Mouse (Mus musculus) Patski (cell line): ENCODE data around the gene Zfp366. TPM values are rescaled to one million over a fixed set of nuclear protein-coding genes. Genes with fewer than 3 reads are reported as not detected.

Source experiments
- ATAC-seq: fragments of 100-300 bp; one replicate; pipeline ENCODE4 v1.8.0; 2021
- CTCF ChIA-PET: fragments of 350-600 bp; sonication (Branson Sonifier 250); formaldehyde crosslinking; loops from one replicate; lab custom pipeline; 2022; ENCODE audit warnings: inconsistent platforms; lab: Charles Lee
- POLR2A ChIA-PET: fragments of 350-600 bp; sonication (Branson Sonifier 250); formaldehyde crosslinking; loops from one replicate; lab custom pipeline; 2022; ENCODE audit warnings: antibody characterized with exemption, inconsistent platforms; lab: Charles Lee
- DNase-seq: peaks from one replicate; pipeline ENCODE4 v3.0.0-alpha.2; 2011; ENCODE audit warnings: low read depth, low spot score
- H3K27me3 ChIP-seq: fragments of 371-371 bp; one replicate; pipeline ENCODE4 v1.5.1; 2021
- CTCF ChIP-seq: fragments of 100-300 bp; IDR thresholded peaks from one replicate; pipeline ENCODE4 v1.5.1; 2021
- in situ Hi-C: fragments of 300-500 bp; cut with MboI; formaldehyde crosslinking; loops from 3 replicates; pipeline ENCODE4 v1.11.1; 2018; ENCODE audit warnings: low pct_unique_long_range_greater_than_20kb, mixed read lengths
- polyA plus RNA-seq: library from polyadenylated mRNA; unstranded; gene quantifications from one replicate; pipeline ENCODE4 v1.2.3, GENCODE M21; 2021

Zfp366 gene
- polyA plus RNA-seq, 1 experiment from 2014 or later, result 0.01 TPM

- H3K27me3 ChIP-seq, result no peaks in the 10 kb centered on the region
- POLR2A ChIA-PET, result no interaction called here
- ATAC-seq (no peak), DNase-seq (no peak)
- CTCF ChIA-PET, result interaction anchor here (0.7 kb wide), 1 partner anchor 27 kb away, joined by 3 read pairs; no protein-coding TSS in a partner anchor
- no peak for TF ChIP-seq CTCF
- in situ Hi-C loops, result no loop called here
These were observed 92.9 kb downstream of the Zfp366 start for GRCm38 (mm10) chr13:99277521-99277920.

GRCm38 (mm10) chr13:99278511-99278910 is 93.9 kb downstream of the Zfp366 start:
- no peak for ATAC-seq
- in situ Hi-C loops, result no loop called here
- ChIA-PET POLR2A (interaction anchor here (0.7 kb wide), 1 partner anchor 100 kb away, joined by 3 read pairs; no protein-coding TSS in a partner anchor), CTCF (no interaction called here)
- no peaks in the 10 kb centered on the region for H3K27me3 ChIP-seq
- no peak for TF ChIP-seq CTCF
- DNase-seq, result no peak

- DNase-seq, result no peak
- H3K27me3 ChIP-seq, result no peaks in the 10 kb centered on the region
- ChIA-PET CTCF (interaction anchor here (1.3 kb wide), 1 partner anchor 17 kb away, joined by 3 read pairs; no protein-coding TSS in a partner anchor), POLR2A (no interaction called here)
- no peak for ATAC-seq
- in situ Hi-C loops, result no loop called here
- no peak for TF ChIP-seq CTCF
These were observed 94.7 kb downstream of the Zfp366 start for GRCm38 (mm10) chr13:99279351-99279750.

GRCm38 (mm10) chr13:99282961-99283360 is 98.3 kb downstream of the Zfp366 start:
- H3K27me3 ChIP-seq, result no peaks in the 10 kb centered on the region
- DNase-seq (no peak), ATAC-seq (no peak)
- ChIA-PET CTCF (interaction anchor here (1.0 kb wide), 2 partner anchors 20 to 65 kb away, joined by 3 read pairs; no protein-coding TSS in a partner anchor), POLR2A (interaction anchor here (1.0 kb wide), 1 partner anchor 8 kb away, joined by 3 read pairs; no protein-coding TSS in a partner anchor)
- in situ Hi-C loops, result no loop called here
- no peak for TF ChIP-seq CTCF

- in situ Hi-C loops, result no loop called here
- CTCF ChIA-PET, result no interaction called here
- POLR2A ChIA-PET, result no interaction called here
- DNase-seq, result no peak
- TF ChIP-seq CTCF, result no peak
- H3K27me3 ChIP-seq, result no peaks in the 10 kb centered on the region
- no peak for ATAC-seq
These were observed 99.3 kb downstream of the Zfp366 start for GRCm38 (mm10) chr13:99283916-99284315.

- in situ Hi-C loops, result no loop called here
- ATAC-seq (no peak), DNase-seq (no peak)
- no peak for TF ChIP-seq CTCF
- POLR2A ChIA-PET, result no interaction called here
- no peaks in the 10 kb centered on the region for H3K27me3 ChIP-seq
- CTCF ChIA-PET, result no interaction called here
These were observed 100.0 kb downstream of the Zfp366 start for GRCm38 (mm10) chr13:99284400-99285160.

GRCm38 (mm10) chr13:99285241-99285640 is 100.6 kb downstream of the Zfp366 start:
- H3K27me3 ChIP-seq, result no peaks in the 10 kb centered on the region
- DNase-seq (no peak), ATAC-seq (no peak)
- in situ Hi-C loops, result no loop called here
- no peak for TF ChIP-seq CTCF
- ChIA-PET POLR2A (no interaction called here), CTCF (no interaction called here)

GRCm38 (mm10) chr13:99287207-99287606 is 102.6 kb downstream of the Zfp366 start:
- no peak for DNase-seq
- in situ Hi-C loops, result no loop called here
- no peak for TF ChIP-seq CTCF
- ATAC-seq, result no peak
- H3K27me3 ChIP-seq, result no peaks in the 10 kb centered on the region
- ChIA-PET POLR2A (no interaction called here), CTCF (no interaction called here)

GRCm38 (mm10) chr13:99287786-99288185 is 103.2 kb downstream of the Zfp366 start:
- CTCF ChIA-PET, result no interaction called here
- H3K27me3 ChIP-seq, result no peaks in the 10 kb centered on the region
- in situ Hi-C loops, result no loop called here
- ATAC-seq (no peak), DNase-seq (no peak)
- TF ChIP-seq CTCF, result no peak
- POLR2A ChIA-PET, result interaction anchor here (0.6 kb wide), 1 partner anchor 57 kb away, joined by 3 read pairs; no protein-coding TSS in a partner anchor

- ChIA-PET POLR2A (interaction anchor here (1.2 kb wide), 1 partner anchor 8 kb away, joined by 3 read pairs; no protein-coding TSS in a partner anchor), CTCF (interaction anchor here (1.2 kb wide), 1 partner anchor 44 kb away, joined by 3 read pairs; no protein-coding TSS in a partner anchor)
- DNase-seq (no peak), ATAC-seq (no peak)
- H3K27me3 ChIP-seq, result no peaks in the 10 kb centered on the region
- TF ChIP-seq CTCF, result no peak
- in situ Hi-C loops, result no loop called here
These were observed 106.1 kb downstream of the Zfp366 start for GRCm38 (mm10) chr13:99290766-99291165.

- in situ Hi-C loops, result no loop called here
- TF ChIP-seq CTCF, result no peak
- DNase-seq (no peak), ATAC-seq (no peak)
- POLR2A ChIA-PET, result no interaction called here
- CTCF ChIA-PET, result no interaction called here
- H3K27me3 ChIP-seq, result no peaks in the 10 kb centered on the region
These were observed 109.6 kb downstream of the Zfp366 start for GRCm38 (mm10) chr13:99294176-99294575.
